Mouse (Mus musculus): ENCODE results near the gene Osbpl3. TPM values are rescaled to one million over a fixed set of nuclear protein-coding genes. Genes with fewer than 3 reads are reported as not detected.

Osbpl3 gene
- total RNA-seq, 2 experiments from 2014 or later, result 26.2 to 37.8 TPM

DNA sequence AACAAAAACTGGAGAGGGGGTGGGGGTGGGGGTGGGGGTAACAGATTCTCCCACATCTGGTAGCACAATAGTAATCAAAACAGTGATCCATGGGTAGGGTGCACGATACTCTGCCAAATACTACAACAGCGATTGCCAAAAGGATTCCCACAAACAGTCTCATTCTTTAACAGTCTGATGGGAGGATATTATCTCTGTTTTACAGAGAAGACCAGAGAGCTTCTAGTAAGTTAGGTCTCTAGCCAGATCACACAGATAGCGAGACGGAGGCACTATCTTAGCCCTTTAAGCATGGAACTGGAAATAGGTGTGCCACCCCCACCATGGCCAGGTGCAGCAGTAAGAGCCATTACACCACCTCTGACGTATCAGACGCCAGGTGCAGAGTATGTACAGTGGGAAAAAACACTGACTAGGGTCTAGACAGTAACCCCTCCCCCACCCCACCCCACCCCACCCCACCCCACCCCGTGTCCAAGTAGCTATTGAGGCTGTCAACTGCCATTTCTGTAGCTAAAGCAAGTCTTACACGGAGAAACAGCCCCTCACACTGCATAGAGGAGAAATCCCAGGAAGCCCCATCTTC is 84.4 kb downstream of the Osbpl3 start:
- no peak for DNase-seq

DNA sequence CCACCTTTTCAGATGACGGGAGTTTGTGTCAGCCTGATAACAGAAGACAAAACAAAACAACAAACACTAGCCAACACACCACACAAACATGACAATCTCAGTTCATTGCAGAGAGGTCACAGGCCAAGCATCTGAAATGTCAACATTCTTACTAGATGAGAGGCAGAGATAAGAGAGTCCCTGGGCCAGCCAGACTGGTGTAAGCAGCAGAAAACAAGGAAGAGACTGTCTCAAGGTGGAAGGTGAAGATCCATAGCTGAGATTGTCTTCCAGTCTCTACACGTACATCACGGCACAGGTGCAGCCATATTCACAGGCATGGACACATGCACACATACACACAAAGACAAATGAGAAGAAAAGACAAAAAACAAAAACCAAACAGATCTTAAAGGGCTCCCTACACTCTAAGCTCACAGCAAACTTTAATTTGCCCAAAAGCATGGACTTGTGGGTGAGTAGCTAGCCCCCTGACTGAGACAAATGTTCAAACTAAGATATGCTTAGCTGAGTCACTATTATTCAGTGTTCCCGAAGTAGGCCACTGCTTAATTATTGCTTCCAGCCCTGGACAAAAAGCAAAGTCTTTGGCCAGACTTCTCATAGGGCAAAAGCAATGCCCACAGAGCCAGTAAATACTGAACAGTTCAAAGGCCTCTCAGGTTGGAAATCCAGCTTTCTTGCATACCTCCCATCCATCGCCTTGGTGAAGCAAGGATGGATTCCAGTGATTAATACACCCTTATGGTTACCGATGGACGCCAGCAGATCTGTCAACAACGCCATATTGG is 87.3 kb downstream of the Osbpl3 start:
- no peak for DNase-seq

DNA sequence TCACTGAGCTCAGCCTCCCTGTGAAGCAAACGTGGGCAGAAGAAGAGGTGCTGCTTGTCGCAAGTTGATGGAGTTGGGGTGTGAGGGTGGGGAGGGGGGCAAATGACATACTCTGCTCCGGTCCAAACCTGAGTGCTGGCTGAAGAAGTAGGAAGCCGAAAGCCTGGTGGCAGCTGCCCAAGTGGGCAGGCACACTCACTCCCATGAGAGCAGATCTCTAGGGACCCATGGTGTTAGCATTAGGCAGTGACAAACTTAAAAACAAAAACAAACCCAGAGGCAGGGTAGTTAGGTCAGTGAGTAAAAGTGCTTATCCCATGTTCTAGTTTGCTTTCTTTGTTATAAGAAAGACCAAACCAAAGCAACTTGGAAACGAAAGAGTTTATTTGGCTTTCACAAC is 88.2 kb downstream of the Osbpl3 start:
- peak; percentile 78 for DNase-seq

DNA sequence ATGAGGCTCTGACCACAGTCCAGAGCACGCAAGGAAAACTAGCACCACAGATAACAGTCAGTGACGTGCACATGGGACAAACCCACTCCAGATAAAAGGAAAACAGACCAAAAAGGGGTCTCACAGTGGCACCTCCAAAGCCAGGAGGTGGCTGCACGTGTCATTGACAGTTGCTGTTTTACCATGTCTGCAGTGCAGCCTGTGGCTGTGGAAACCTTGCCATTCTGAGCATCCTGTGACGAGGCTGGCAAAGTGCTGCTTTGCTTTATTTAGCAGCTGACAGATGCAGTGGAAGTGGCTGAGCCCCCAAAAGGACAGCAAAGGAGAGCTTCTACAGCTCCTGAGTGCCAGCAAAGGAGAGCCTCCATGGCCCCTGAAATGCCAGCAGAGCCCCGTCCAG is 89.3 kb downstream of the Osbpl3 start:
- no peak for DNase-seq

GRCm38 (mm10) chr6:50366319-50366718 is 89.7 kb downstream of the Osbpl3 start:
- no peak for DNase-seq

DNA sequence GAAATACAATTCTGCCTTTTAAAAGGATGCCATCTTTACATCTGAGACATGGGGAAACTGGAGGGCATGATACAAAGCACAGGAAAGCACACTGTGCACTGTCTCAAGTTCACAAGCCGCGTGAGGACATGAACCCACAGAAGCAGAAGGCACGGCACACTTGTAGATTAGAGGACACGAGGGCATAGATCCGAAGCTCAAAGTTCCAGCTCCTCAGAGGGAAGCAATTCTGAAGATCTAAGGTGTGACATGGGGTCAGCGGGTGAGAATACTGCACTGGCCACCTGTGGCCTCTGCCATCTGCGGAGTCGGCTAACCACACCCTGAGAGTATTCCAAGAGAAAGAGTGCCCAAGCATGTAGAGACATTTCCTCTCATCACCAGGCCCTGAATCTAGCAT is 91.6 kb downstream of the Osbpl3 start:
- no peak for DNase-seq

GRCm38 (mm10) chr6:50363385-50363784 is 92.6 kb downstream of the Osbpl3 start:
- no peak for DNase-seq

GRCm38 (mm10) chr6:50362704-50363261 is 93.2 kb downstream of the Osbpl3 start:
- no peak for DNase-seq

GRCm38 (mm10) chr6:50362196-50362595 is 93.8 kb downstream of the Osbpl3 start:
- DNase-seq, result no peak

DNA sequence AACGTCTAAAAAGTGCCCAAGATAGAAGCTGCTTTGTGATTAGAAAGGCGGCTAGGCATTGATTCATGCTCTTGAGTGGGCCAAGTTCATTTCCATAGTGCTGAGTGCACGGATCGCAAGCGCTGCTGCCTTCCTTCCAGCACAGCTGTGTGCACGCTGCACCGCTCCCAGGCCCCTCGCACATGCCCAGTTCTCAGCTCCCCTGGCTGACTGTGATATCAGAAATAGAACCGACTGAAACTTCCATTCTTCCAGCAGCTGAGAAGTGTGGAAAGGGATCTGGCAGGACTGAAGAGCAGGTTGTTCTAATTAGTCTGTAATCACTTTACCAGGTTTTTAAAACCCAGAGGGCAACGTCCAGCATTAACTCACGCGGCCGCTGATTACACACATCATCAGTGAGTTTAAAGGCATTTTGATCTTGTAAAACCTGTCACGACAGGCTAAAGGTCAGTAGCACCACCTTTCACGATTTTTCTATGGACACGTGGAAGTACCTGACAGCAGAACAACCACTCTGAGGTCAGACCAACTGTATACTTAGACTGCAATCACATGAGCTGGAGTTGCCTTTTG is 97.8 kb downstream of the Osbpl3 start:
- DNase-seq, result peak; percentile 51

GRCm38 (mm10) chr6:50354688-50355660 is 101.0 kb downstream of the Osbpl3 start:
- DNase-seq, result peak; percentile 38

- DNase-seq, result no peak
Measured at GRCm38 (mm10) chr6:50352812-50353211, 103.2 kb downstream of the Osbpl3 start.

GRCm38 (mm10) chr6:50350911-50351310 is 105.1 kb downstream of the Osbpl3 start:
- DNase-seq, result no peak

DNA sequence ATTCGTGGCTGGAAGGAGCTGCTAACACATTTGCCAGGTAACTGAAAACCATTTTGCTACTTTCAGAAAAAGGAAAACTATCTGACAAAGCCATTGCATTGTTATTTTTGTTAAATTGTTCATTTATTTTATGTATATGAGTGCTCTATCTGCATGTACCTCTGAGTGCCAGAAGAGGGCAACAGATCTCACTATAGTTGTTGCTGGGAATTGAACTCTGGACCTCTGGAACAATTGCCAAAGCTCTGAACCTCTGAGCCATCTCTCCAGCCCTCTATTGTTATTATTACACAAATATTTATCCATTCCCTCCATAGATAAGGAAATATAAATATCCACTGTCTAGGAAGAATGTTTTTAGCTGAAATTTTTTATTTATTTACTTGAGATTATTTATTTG is 107.4 kb downstream of the Osbpl3 start:
- no peak for DNase-seq

GRCm38 (mm10) chr6:50346204-50346603 is 109.8 kb downstream of the Osbpl3 start:
- no peak for DNase-seq

DNA sequence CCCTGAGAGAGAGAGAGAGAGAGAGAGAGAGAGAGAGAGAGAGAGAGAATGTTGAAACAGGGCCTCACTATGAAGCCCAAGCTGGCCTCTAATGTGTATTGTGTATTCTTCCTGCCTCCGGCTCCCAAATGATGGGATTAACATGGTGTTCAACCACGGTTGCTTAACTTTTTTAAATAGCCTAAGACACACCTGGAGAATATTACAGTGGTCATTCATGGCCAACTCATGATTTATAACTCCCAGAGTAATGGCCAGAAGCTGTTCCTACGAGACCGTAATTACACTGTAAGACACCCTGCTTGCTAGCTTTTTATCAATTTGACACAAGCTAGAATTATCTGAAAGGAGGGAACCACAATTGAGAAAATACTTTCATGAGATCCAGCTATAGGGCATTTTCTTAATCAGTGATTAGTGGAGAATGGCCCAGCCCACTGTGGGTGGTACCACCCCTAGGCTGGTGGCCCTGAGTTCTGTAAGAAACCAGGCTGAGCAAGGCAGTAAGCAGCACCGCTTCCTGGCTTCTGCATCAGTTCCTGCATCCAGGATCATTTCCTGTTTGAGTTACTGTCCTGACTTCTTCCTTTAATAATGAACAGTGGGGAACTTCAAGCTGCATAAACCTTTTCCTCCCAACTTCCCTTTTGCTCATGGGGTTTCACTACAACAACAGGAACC is 115.6 kb downstream of the Osbpl3 start:
- no peak for DNase-seq

GRCm38 (mm10) chr6:50337431-50337830 is 118.6 kb downstream of the Osbpl3 start:
- no peak for DNase-seq

GRCm38 (mm10) chr6:50336376-50336775 is 119.6 kb downstream of the Osbpl3 start:
- DNase-seq, result no peak

DNA sequence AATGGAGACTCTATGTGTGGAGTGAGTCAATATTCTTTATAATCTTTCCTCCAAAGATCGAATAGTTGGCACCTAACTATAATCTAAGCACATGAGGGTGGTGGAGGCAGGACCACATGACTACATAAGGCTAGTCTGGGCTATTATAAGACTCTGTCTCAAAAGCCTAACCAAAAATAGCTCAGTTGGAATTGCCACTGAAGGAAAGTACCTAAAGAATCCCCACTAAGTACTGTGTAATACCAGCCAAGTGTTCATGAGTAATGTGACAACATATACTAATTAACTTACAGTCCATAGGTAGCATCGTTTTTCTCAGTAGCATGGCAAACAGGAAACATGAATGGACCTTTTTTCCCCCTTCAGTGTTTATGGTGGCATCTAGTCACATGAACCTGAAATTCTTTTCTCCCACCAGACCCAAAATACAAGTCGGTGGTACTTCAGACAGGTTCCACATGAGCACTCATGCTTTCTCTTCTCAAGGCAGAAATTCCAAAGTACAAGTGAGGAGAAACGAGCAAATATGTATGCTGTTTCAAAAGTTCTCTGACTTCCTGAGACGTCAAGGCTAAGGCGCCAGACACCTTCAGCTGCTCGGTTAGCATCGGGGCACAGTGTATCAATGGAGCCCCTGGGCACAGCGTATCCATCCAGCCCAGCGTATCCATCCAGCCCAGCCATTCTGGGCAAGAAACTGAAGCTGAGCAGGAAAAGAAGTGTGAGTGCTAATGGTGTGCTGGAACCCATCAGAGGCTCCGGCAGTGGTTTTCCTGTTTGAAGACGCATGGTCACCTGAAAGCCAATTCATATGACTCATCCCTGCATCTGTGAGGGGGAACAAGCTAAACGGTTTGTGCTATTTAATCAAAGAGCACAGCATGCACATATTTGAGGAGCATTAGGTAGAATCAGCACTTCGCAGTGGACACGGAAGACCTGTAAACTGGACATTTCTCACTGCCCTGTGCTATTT is 120.9 kb downstream of the Osbpl3 start:
- no peak for DNase-seq

- DNase-seq, result no peak
Measured at GRCm38 (mm10) chr6:50333346-50333745, 122.7 kb downstream of the Osbpl3 start.

All from adrenal gland, postnatal 10 days (tissue).